Mouse (Mus musculus): ENCODE data around the gene Zfr2. TPM values are rescaled to one million over a fixed set of nuclear protein-coding genes. Genes with fewer than 3 reads are reported as not detected.
"Not testable (repeated sequence)": the region's sequence is repeated elsewhere in the genome, so short reads cannot be mapped to it uniquely, and the experiment has no call there.

Zfr2 gene
- total RNA-seq, 2 experiments from 2014 or later, result 54.9 to 72.9 TPM

DNA sequence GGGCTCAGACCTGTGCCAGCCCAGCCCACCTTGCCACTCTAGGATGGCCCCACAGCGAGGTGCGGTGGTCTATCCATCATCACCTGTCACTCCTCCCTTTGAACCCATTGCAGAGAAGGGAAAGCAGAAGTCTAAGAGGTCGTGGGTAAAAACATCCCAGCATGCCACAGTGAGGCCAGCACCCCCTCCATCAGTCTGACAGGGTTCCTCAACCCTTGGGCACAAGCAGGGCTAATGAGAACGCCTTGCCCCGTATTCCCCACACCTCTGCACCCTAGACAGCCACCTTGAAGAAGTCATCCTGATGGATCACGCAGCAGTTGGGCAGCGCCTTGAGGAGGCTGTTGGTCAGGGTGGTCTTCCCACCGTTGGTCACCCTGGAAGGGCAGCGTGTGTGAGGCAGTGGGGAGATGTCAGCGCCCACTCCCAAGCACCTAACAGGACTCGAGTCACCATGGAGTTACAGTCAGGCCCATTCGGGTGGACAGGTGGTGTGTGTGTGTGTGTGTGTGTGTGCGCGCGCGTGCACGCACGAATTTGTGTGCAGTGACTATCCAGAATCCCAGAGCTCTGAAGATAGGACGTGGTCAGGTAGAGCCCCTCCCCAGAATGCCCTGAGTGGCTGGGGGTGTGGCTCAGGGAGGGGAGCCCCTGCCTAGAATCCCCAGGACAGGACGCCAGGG, 32.2 kb upstream of the Zfr2 start:
- DNase-seq (ENCODE audit: low spot score in 2 of 2), result no peak
- intact Hi-C loops (cut with DNase I), result no loop called here

DNA sequence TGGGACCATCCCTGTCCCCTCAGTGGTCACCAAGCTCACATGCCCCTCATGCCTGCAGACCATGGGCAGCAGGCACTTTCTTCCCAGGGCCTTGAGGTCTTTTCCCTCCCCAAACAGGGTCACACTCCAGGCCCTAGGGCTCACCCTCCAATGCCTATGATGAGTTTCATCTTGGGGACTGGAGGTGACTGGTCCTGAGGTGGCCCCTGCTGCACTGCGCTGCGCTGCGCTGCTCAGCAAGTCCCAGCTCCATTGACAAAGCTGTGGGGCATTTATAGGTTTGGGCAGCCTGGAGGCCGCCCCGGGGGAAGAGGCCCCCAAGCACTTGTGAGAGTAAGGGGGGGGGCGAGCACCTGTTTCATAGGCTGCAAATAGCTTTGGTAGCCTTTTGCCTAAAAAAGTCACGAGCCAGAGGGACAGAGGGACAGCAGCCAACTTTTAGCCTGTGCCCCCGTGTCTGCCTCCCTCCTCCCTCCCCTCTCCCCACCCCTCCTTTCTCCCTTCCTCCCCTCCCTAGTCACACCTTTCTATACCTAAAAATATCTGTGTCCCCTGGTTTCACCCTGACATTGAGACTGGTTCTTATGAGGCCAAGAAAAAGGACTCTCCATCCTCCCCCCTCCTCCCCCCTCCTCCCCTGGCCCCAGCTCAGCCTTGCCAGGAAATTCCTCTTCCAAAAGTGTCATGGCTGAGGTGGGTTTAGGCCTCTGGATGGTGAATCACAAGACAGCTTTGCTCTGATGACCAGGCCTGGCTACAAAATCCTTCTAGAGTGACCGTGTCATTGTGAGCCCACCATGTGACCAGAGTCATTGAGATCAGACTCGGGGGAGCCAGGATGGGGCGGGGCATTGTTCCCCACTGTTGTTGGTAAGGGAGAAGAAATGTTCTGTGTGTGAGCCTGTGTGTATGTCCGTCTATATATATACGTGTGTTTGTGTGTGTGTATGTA, 30.9 kb upstream of the Zfr2 start, which contains the start of gene Nmrk2:
TSS of gene Nmrk2 (minus strand) at position 245 of the 952 bp plus-strand sequence.
- no peak for DNase-seq (ENCODE audit: low spot score in 2 of 2)
- intact Hi-C loops (cut with DNase I), result no loop called here

DNA sequence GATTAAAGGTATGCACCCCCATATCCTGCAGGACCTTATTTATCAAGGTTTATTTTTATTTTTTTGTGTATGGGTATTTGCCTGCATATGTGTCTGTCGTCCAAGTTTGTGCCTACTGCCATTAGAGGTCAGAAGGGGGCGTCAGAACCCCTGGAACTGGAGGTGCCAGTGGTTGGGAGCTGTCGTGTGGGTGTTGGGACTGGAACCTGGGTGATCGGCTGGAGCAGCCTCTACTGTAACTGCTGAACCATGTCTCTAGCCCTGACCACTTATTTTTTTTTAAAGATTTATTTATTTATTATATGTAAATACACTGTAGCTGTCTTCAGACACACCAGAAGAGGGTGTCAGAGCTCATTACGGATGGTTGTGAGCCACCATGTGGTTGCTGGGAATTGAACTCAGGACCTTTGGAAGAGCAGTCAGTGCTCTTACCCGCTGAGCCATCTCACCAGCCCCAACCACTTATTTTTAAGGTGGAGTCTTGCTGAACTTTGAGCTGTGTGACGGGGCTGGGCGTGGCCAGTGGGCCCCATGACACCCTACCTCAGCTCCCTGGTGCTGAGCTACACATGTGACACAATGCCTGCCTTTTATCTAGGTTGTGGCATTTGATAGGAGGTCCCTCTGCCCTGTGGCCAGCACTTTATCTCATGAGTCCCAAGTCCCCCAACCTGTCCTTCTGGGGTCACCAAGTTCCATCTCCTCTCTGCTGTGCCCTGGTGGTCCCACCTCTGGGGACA, 29.8 kb upstream of the Zfr2 start:
- intact Hi-C loops (cut with DNase I), result no loop called here
- DNase-seq (ENCODE audit: low spot score in 2 of 2), result no peak

DNA sequence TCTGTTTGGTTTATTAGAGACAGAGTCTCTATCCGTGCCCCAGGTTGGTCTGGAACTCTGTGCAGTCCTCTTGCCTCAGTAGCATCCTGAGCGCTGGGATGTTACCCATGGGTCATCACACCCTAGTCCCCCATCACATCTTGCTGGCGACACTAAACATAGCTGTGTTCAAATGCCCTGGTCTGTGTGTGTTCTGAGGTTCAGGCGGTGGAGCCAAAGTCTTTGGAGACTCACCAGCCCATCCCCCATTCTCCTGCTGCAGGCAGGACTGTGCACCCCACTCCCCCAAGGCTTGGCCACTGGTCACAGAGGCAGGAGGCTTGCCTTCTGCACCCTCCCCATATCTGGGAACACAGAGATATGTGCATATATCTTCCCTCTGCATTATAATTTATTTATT, 28.8 kb upstream of the Zfr2 start:
- no peak for DNase-seq (ENCODE audit: low spot score in 2 of 2)

DNA sequence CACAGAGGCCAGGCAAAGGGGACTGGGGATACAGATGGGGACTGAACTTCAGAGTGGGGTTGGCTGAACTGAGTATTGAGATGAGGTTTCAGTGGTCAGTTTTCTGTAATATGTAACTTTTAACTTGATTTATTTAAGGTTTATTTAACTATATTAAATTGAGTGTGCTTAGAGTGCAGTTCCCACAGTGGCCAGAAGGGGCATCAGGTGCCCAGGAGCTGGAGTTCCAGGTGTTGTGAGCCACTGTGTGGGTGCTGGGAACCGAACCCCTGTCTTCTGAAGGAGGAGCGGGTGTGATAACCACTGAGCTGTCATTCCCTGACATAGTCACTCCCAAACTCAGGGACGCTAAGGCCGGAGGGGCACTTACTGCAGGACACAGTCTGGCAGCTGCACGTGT, 22.8 kb upstream of the Zfr2 start:
- intact Hi-C loops (cut with DNase I), result no loop called here
- no peak for DNase-seq (ENCODE audit: low spot score in 2 of 2)

More for the DNA sequence above, 28.8 kb upstream of the Zfr2 start:
- intact Hi-C loops (cut with DNase I), result no loop called here

DNA sequence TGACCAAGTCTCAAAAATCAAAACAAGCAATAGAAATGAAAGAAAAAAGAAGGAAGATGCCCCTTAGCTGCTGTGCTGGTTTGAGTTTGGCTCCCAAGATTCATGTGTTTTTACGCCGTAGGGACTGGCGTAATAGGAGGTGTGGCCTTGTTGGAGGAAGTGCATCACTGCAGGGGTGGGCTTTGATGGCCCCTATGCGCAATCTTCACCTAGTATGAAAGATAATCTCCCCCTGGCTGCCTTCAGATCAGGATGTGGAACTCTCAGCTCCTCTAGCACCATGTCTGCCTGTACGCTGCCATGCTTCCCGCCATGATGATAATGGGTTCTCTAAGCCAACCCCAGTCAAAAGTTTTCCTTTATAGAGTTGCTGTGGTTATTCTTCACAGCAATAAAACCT, 16.7 kb upstream of the Zfr2 start:
- DNase-seq (ENCODE audit: low spot score in 2 of 2), result no peak
- intact Hi-C loops (cut with DNase I), result loop anchor here (2.0 kb wide), 1 partner anchor 17 kb away; no protein-coding TSS in a partner anchor

DNA sequence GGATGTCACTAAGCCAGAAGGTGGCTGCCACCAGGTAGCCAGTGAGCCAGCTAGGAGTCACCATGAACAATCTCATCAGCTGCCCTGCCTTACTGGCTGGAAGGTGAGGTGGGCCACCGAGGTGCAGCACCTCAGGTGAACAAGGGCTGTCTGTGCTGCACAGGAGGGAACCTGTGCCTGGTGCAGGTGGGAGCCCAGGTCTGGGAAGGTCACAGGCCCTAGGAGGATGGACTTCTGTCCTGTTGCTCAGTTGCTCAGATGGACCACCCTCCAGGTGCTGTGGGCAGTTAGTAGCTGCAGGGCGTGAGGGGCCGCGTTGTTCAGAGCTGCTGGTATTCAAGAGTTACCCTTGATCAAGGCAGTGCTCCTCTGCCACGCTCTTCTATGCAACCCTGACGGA, 16.1 kb upstream of the Zfr2 start:
- DNase-seq (ENCODE audit: low spot score in 2 of 2), result no peak
- intact Hi-C loops (cut with DNase I), result loop anchor here (2.0 kb wide), 1 partner anchor 18 kb away; no protein-coding TSS in a partner anchor

DNA sequence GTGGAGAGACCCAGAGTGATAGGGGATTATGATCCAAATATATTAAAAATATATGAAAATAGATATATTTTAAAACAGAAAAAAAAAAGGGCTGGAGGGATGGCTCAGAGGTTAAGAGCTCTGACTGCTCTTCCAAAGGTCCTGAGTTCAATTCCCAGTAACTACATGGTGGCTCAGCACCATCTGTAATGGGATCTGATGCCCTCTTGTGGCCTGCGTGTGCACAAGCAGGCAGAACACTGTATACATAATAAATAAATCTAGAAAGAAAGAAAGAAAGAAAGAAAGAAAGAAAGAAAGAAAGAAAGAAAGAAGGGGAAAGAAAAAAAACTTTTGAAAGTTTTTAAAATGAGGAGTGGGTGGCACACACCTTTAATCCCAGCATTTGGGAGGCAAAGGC, 15.7 kb upstream of the Zfr2 start:
- intact Hi-C loops (cut with DNase I), result loop anchor here (2.0 kb wide), 1 partner anchor 18 kb away; no protein-coding TSS in a partner anchor
- not testable (repeated sequence) for DNase-seq (ENCODE audit: low spot score in 2 of 2)

DNA sequence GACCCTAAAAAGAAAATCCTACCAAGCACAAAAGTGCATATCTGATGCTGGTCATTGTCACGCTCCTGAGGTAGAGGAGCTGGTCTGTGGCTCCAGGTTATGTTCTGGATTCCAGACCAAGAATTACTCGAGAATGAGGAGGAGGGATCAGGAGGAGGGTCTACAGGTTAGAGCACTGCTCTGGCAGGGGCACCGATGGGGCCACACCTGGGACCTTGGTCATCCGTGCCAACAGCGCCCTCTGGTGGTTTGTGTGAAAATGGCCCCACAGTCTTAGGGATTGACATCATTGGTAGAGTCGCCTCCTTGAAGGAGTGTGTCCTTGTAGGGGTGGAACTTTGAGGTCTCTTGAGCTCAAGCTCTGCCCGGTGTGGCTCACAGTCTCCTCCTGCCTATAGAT, 15.0 kb upstream of the Zfr2 start:
- intact Hi-C loops (cut with DNase I), result loop anchor here (2.0 kb wide), 1 partner anchor 19 kb away; no protein-coding TSS in a partner anchor
- DNase-seq (ENCODE audit: low spot score in 2 of 2), result peak; percentile 51 to 54

DNA sequence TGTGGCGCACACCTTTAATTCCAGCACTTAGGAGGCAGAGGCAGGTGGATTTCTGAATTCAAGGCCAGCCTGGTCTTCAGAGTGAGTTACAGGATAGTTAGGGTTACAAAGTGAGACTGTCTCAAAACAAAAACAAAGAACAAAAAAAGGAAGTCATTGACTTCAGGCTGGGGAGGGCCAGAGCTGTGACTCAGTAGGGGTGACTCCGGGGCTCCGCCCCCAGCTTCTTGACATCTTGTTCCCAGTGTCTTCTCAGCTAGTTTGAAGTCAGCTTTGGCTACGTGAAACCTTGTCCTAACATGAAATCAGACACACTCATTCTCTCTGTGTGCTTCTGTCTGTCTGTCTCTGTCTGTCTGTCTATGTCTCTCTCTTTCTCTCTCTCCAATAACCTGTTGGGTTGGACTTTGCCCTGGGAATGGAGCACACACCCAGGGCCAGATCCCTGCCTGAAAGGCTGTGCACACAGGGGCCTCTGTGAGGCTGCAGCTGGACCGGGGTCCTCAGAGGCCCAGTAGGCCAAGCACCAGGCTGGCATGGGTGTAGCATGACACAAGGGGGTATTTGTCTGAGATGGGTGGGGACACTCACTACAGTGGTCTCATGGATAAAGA, 11.4 kb upstream of the Zfr2 start:
- DNase-seq (ENCODE audit: low spot score in 2 of 2), result no peak
- intact Hi-C loops (cut with DNase I), result no loop called here

DNA sequence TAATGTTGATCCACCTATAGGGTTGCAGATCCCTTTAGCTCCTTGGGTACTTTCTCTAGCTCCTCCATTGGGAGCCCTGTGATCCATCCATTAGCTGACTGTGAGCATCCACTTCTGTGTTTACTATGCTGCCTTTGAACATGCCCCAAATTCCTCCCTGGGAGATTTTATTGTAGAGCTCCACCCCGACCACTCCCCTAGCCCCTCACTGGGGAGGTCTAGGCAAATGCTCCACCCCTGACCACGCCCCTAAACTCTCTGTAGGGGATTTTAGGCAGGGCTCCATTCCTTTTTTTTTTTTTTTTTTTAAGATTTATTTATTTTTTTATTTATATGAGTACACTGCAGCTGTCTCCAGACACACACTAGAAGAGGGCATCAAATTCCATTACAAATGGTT, 9.2 kb upstream of the Zfr2 start:
- DNase-seq (ENCODE audit: low spot score in 2 of 2); intact Hi-C loops (cut with DNase I): not testable (repeated sequence)

DNA sequence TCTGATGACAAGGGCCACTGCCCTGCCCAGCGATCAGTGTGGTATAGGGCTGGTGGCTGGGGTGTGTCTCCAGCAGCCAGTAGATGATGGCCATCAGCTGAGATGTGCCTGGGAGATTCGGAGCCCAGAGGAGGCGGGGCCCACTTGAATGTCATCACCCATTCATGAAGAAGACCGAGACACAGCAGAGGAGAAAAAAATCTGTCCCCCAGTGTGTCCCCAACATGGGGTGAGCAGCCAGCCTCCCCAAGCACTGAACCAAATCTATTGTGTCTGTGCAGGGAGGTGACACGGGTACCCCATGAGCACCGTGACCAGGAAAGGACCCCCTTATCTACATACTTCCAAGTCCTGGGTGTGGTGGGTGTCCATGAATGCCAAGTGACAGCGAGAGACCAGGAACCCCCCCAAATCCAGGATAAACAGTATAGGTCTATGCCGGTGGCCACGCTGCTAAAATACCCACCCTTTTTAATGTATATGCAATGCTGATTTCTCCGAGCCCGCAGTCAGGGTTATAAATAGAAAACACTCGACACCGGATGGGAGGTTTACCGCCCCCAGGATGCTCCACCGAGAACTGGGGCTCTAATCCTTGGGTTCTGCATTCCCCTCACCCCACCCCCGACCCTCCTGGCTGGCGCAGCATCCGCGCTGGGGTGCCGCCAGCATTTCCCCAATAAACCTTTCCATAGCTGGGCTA, 3.1 kb upstream of the Zfr2 start:
- DNase-seq (ENCODE audit: low spot score in 2 of 2), result no peak
- intact Hi-C loops (cut with DNase I), result no loop called here

DNA sequence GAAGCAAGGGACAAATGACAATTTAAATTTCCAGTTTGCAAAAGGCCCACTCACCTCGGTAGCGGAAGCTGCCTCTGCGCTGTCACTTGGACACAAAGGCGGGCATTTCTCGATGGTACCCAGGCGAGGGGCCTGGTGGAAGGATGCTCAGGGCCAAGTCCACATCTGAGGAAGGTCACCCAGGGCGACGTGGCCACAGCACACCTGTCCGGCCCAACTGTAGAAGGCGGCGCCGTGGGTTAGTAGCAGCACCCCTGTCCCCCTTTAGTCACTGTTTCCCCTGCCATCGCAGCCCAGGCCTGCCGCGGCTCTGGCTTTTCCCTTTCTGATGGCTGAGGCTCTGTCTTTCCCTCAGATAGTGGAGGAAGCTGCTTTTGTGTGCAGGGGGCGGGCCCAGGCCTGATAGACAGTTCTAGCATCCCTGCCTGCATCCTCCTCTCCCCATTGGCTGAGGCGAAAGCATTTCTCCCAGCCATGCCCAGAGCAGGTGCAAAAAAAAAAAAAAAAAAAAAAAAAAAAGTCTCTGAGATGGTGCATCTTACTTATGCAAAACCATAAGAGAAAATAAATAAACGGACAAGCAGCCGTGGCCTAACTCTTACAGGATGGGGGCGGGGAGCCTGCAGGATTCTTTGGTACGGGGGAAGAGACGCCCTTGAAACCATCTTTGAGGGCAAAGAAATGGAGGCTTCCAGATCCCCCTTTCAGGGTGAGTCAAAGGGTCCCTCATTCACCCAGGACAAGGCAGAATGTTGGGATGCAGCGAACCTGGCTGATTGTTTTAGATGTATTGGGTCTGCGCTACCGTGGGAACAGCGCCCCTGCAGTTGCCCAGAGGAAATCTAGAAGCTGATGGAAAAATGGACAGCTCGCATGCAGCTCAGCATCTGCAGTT, 2.3 kb upstream of the Zfr2 start, which contains the start of gene Atcay:
TSS of gene Atcay (minus strand) at position 396 of the 895 bp plus-strand sequence.
- peak; percentile 85 for DNase-seq (ENCODE audit: low spot score in 2 of 2)
- intact Hi-C loops (cut with DNase I), result no loop called here

DNA sequence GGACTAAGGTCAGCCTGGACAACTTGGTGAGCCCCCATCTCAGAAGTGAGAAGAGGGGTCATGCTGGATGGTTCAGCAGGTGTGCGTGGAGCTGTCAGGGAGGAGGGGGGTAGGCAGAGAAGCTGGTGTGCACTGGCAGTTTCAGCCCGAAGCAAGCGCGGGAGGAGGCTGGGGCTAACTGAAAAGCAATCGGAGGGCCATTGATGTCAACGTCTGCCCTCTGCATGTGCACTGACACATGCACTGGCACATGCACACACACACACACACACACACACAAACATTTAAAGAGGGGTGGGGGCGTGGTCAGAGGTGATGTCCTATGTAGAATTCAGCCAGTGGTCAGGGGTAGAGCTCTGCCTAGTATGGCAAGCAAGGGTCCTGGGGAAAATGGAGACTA, 1.5 kb upstream of the Zfr2 start:
- intact Hi-C loops (cut with DNase I), result no loop called here
- DNase-seq (ENCODE audit: low spot score in 2 of 2), result no peak

DNA sequence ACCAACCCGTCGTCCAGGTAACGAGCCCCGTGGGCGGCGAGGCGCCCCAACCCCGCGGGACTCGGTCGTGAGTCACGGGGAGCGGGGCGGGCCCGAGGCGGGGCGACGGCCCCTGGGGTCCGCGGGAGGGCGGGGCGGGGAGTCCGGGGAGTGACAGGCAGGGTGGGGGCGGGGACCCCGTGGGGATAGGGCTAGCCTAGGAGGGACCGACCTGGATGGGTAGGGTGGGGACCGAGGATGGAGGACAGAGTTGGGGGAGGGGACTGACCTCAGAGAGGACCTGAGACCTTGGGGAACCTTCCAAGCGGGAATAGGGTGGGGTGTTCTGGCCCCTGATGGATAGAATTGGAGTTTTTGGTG, 251 bp downstream of the Zfr2 start:
- no peak for DNase-seq (ENCODE audit: low spot score in 2 of 2)
- intact Hi-C loops (cut with DNase I), result no loop called here

DNA sequence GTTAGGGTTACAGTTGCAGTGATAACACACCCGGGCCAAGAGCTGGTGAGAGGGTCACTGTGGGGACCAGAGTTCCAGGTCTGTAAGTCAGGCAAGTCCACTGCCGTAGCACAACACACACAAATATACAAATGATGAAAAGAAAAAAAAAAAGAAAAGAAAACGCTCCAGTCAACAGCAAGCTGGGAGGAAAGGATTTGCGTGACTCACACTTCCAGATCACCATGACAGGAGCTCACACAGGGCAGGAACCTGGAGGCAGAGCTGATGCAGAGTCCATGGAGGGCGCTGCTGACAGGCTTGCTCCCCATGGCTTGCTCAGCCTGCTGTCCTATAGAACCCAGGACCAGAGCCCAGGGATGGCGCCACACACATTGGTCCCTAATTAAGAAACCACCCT, 1.3 kb downstream of the Zfr2 start:
- intact Hi-C loops (cut with DNase I), result no loop called here
- no peak for DNase-seq (ENCODE audit: low spot score in 2 of 2)

DNA sequence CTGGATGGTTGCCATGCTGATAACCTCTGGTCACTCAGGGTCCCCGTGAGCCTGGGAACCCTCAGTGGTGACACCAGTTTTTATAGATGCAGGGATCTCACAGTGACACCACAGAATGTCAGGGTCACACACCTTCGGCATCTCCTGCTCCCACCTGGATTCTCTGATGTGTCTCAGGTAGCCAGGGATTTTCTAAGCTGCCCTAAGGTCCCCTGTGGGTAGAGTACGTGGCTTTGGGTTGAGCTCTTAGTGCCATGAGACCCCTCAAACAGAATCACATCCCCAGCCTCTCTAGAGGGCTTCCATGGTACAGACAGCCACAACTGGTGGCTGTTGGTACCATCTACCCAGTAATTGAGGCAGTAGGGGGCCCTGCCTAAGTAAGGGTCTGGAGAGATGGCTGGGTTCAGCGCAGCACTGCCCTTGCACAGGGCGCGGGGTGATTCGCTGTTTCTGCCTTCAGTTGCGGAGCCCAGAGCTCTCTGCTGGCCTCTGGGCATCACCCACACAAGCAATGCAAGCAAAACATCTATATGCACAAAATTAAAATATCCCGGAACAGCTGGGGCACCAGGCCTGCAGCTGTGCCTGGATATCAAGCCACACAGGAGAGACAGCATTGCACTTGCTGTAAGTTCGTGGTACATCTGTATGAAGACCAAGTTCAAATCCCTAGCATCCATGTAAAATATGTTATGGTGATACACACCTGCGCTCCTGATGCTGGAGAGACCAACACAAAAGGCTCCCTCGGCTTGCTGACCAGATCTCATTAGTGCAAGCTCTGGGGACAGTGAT, 3.7 kb downstream of the Zfr2 start:
- no peak for DNase-seq (ENCODE audit: low spot score in 2 of 2)
- intact Hi-C loops (cut with DNase I), result no loop called here

All from left cerebral cortex, postnatal 36 days (tissue).